Mouse (Mus musculus) forebrain, embryonic 13.5 days (tissue): ENCODE results near the gene Tef. TPM values are rescaled to one million over a fixed set of nuclear protein-coding genes. Genes with fewer than 3 reads are reported as not detected.

Experiments
- ATAC-seq: fragments of 200-750 bp; cut with Nextera tagmentation; 2 replicates; pipeline ENCODE4 v1.8.0; 2017
- H3K27ac ChIP-seq: fragments of 300-500 bp; sonication (generic); 2 replicates; pipeline ENCODE4 v1.5.1; 2015; ENCODE audit warnings: inconsistent platforms, mild to moderate bottlenecking, moderate library complexity
- H3K27me3 ChIP-seq: fragments of 300-500 bp; sonication (generic); 2 replicates; pipeline ENCODE4 v1.6.1; 2015; ENCODE audit warnings: mild to moderate bottlenecking, inconsistent platforms
- H3K36me3 ChIP-seq: fragments of 300-500 bp; sonication (generic); 2 replicates; pipeline ENCODE4 v1.6.1; 2015; ENCODE audit warnings: mild to moderate bottlenecking, inconsistent platforms; ENCODE audit not compliant: poor library complexity, severe bottlenecking
- H3K4me1 ChIP-seq: fragments of 300-500 bp; sonication (generic); 2 replicates; pipeline ENCODE4 v1.6.1; 2015; ENCODE audit warnings: inconsistent platforms
- H3K4me2 ChIP-seq: fragments of 300-500 bp; sonication (generic); 2 replicates; pipeline ENCODE4 v1.6.1; 2015; ENCODE audit warnings: inconsistent platforms, mild to moderate bottlenecking, moderate library complexity
- H3K4me3 ChIP-seq: fragments of 300-500 bp; sonication (generic); 2 replicates; pipeline ENCODE4 v1.5.1; 2015; ENCODE audit warnings: mild to moderate bottlenecking, inconsistent platforms
- H3K9ac ChIP-seq: fragments of 300-500 bp; sonication (generic); 2 replicates; pipeline ENCODE4 v1.6.1; 2015; ENCODE audit warnings: mild to moderate bottlenecking, inconsistent platforms
- H3K9me3 ChIP-seq: fragments of 300-500 bp; sonication (generic); replicated peaks from 2 replicates; pipeline ENCODE4 v1.6.1; 2016; ENCODE audit warnings: inconsistent platforms
- WGBS: fragments of 180-500 bp; shearing (Covaris S2); methylation state at CpG from one replicate; pipeline ENCODE4 v1.1.7; 2015; 5-methylcytosine and 5-hydroxymethylcytosine counted together
- polyA plus RNA-seq: library from polyadenylated mRNA; unstranded; fragments of >200 nt; fragmentation: Nextera tagmentation; extraction: Ambion mirVana; gene quantifications from 2 replicates; pipeline ENCODE4 v1.2.1, GENCODE M21; 2015

The Tef gene
- polyA plus RNA-seq, 1 experiment from 2014 or later = 24.9 TPM

DNA sequence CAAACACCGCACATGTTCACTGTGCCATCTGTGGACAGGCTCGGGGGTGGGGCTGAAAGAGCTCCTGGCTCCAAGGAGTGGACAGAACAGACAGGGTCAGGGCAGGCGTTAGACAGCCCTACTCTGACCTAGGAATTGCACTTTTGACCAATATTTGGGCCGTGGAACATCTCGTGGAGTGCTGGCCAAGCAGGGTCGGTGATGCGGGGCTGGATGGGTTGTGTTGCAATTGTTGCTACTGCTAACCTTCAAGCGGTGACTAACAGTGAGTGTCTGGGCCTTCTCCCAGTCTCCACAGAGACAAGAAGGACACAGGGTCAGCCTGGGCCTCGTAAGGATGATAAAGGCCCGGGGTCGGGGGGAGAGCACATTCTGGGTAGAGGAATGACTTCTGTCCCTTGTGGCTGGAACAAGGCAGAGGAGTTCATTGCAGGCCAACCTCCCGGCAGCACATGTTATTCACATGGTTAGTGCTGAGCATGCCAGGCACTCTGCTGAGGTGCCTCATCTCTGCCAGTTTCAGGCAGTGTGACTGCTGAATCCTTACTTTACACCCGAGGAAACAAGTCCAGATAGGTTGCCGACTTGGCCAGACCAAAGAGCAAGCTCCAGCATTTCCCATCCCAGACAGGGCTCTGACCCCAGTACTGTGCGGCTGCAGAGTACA, 27.6 kb upstream of the Tef start:
- WGBS = 94% methylated on average over 15 of the region's 15 CpGs

GRCm38 (mm10) chr15:81776631-81777422, 25.4 kb upstream of the Tef start:
- Histone ChIP-seq H3K4me1 (no peaks in the 10 kb centered on the region), H3K27me3 (no peaks in the 10 kb centered on the region), H3K4me2 (no peak overlapping the region), H3K9ac (no peak overlapping the region), H3K4me3 (no peak overlapping the region), H3K36me3 (peaks cover 100% of the 10 kb centered on the region), H3K27ac (no peak overlapping the region), H3K9me3 (no peaks in the 10 kb centered on the region)
- WGBS = 87% methylated on average over 11 of the region's 11 CpGs
- ATAC-seq = no peak

More for the DNA sequence above, 27.6 kb upstream of the Tef start:
- Histone ChIP-seq H3K4me2 (no peak overlapping the region), H3K27ac (no peak overlapping the region), H3K4me1 (no peaks in the 10 kb centered on the region), H3K36me3 (peaks cover 97% of the 10 kb centered on the region), H3K9me3 (no peaks in the 10 kb centered on the region), H3K9ac (no peak overlapping the region), H3K4me3 (no peak overlapping the region), H3K27me3 (no peaks in the 10 kb centered on the region)
- ATAC-seq = no peak

DNA sequence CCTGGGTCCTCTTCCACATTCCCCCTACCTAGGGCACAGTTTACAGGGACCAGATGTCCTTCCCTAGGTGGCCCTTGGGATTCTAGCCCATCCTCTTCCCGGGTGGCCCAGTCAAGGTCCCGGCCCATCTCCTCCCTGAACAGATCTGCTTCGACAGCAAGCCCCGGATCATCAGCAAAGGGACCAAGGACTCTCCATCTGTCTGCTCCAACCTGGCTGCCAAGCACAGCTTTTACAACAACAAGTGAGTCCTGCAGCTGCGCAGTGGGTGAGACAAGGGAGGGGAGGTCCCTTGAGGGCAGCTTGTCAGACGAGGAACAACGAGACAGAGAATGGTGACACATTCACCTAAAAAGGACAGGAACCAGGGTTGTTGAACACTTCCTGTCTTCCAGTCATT, 20.4 kb upstream of the Tef start:
- no peak overlapping the region for H3K4me2 ChIP-seq
- peaks cover 95% of the 10 kb centered on the region for H3K36me3 ChIP-seq
- H3K9ac ChIP-seq = no peak overlapping the region
- no peaks in the 10 kb centered on the region for H3K4me1 ChIP-seq
- H3K27me3 ChIP-seq = no peaks in the 10 kb centered on the region
- no peak overlapping the region for H3K27ac ChIP-seq
- H3K9me3 ChIP-seq = no peaks in the 10 kb centered on the region
- no peak for ATAC-seq
- H3K4me3 ChIP-seq = no peak overlapping the region
- WGBS = 89% methylated on average over 7 of the region's 7 CpGs

DNA sequence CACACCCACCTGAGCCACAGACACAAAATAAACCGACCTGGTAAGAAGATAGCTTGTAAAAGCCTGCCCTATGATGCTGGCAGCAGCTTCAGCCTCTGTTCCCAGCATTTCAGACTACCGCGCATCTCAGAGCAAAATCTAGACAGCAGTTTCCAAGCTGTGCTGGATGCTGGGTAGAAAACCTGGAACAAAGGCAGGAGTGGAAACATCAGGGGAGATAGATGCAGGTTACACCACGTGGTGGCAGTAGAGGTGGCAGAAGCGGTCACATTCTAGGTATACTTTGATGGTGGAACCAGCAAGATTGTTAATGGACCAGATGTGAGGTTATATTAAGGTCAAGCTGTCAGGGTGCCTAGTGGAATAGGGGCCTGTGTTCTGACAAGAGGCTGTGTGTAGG, 17.5 kb upstream of the Tef start:
- Histone ChIP-seq H3K9ac (no peak overlapping the region), H3K36me3 (peaks cover 94% of the 10 kb centered on the region), H3K4me2 (no peak overlapping the region), H3K9me3 (no peaks in the 10 kb centered on the region), H3K4me3 (no peak overlapping the region), H3K27me3 (no peaks in the 10 kb centered on the region), H3K27ac (no peak overlapping the region; the same call in 1 of the 2 replicates), H3K4me1 (no peaks in the 10 kb centered on the region)
- no peak for ATAC-seq
- WGBS = 81% methylated on average over 5 of the region's 5 CpGs

DNA sequence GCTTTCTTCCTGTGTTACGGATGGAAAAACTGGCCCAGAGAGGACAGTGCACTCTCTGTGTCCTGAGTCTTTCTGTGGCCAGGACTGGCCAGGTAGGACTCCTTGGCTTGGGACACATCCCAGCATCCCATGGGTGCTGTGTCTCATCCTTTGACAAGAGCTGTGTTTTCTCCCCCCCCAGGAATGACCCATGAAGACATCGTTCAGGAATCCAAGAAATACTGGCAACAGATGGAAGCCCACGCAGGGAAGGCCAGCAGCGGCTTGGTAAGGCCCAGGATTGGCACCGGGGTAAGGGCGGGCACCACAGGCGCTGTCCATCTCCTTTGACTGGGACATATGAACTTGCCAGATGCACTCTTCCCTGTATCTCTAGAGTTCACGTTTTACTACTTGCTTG, 16.5 kb upstream of the Tef start:
- H3K36me3 ChIP-seq = peaks cover 94% of the 10 kb centered on the region
- 93% methylated on average over 8 of the region's 8 CpGs for WGBS
- ATAC-seq = no peak

DNA sequence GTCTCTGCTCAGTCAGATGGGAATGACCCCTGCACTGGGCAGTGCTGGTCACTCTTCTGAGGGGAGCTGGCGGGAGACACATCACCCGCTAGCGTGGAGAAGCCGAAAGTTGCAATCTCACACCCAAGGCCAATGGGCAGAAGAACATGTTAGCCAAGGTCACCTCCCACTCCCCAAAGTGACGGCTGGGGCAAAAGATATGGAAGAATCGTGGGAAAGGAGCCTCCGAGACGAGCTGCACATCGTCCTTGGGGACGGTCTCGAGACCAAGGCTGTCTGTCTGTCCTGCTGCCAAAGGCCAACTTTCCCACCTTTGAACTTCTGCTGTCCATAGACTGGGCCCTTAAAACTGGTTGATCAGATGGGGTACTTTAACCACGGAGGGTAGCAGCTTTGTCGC, 14.7 kb upstream of the Tef start:
- Histone ChIP-seq H3K27ac (no peak overlapping the region), H3K4me2 (no peak overlapping the region), H3K9ac (no peak overlapping the region), H3K4me1 (no peaks in the 10 kb centered on the region), H3K4me3 (no peak overlapping the region), H3K27me3 (no peaks in the 10 kb centered on the region), H3K36me3 (peaks cover 93% of the 10 kb centered on the region), H3K9me3 (no peaks in the 10 kb centered on the region)
- ATAC-seq = no peak
- WGBS = 93% methylated on average over 13 of the region's 13 CpGs

More for the DNA sequence above, 16.5 kb upstream of the Tef start:
- no peaks in the 10 kb centered on the region for H3K9me3 ChIP-seq
- no peak overlapping the region for H3K4me2 ChIP-seq
- no peak overlapping the region for H3K27ac ChIP-seq
- no peaks in the 10 kb centered on the region for H3K27me3 ChIP-seq
- no peaks in the 10 kb centered on the region for H3K4me1 ChIP-seq
- no peak overlapping the region for H3K9ac ChIP-seq
- H3K4me3 ChIP-seq = no peak overlapping the region

DNA sequence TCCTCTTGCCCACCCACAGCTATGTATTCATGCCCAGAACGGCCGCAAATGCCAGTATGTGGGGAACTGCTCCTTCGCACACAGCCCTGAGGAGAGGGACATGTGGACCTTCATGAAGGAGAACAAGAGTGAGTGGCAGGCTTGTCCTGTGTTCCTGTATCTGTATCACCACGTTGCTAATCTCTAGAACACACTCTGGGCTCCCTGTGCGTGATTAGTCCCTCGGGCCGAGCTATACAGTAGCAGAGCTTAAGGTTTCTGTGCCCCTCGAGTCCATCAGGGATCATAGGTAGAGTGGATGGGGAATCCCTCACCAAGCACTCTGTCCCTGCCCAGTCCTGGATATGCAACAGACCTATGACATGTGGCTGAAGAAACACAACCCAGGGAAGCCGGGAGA, 9.8 kb upstream of the Tef start:
- Histone ChIP-seq H3K4me3 (no peak overlapping the region), H3K27me3 (no peaks in the 10 kb centered on the region), H3K9me3 (no peaks in the 10 kb centered on the region), H3K4me2 (no peak overlapping the region), H3K36me3 (peaks cover 84% of the 10 kb centered on the region), H3K27ac (no peak overlapping the region), H3K9ac (no peak overlapping the region), H3K4me1 (no peaks in the 10 kb centered on the region)
- 95% methylated on average over 9 of the region's 9 CpGs for WGBS
- ATAC-seq = no peak

- 78% methylated on average over 3 of the region's 3 CpGs for WGBS
- ATAC-seq = no peak
- no peak overlapping the region for H3K9ac ChIP-seq
Observed at GRCm38 (mm10) chr15:81796228-81796627, 6.0 kb upstream of the Tef start.

GRCm38 (mm10) chr15:81797861-81798260, 4.4 kb upstream of the Tef start:
- 90% methylated on average over 6 of the region's 6 CpGs for WGBS
- peaks cover 11% of the 10 kb centered on the region for H3K4me1 ChIP-seq
- no peaks in the 10 kb centered on the region for H3K27me3 ChIP-seq
- no peaks in the 10 kb centered on the region for H3K9me3 ChIP-seq
- H3K4me2 ChIP-seq = no peak overlapping the region
- no peak for ATAC-seq
- no peak overlapping the region for H3K4me3 ChIP-seq
- no peak overlapping the region for H3K9ac ChIP-seq
- H3K36me3 ChIP-seq = peaks cover 32% of the 10 kb centered on the region
- no peak overlapping the region for H3K27ac ChIP-seq

More at GRCm38 (mm10) chr15:81796228-81796627, 6.0 kb upstream of the Tef start:
- Histone ChIP-seq H3K36me3 (peaks cover 49% of the 10 kb centered on the region), H3K9me3 (no peaks in the 10 kb centered on the region), H3K27ac (no peak overlapping the region), H3K4me3 (no peak overlapping the region), H3K27me3 (no peaks in the 10 kb centered on the region), H3K4me1 (no peaks in the 10 kb centered on the region), H3K4me2 (no peak overlapping the region)

DNA sequence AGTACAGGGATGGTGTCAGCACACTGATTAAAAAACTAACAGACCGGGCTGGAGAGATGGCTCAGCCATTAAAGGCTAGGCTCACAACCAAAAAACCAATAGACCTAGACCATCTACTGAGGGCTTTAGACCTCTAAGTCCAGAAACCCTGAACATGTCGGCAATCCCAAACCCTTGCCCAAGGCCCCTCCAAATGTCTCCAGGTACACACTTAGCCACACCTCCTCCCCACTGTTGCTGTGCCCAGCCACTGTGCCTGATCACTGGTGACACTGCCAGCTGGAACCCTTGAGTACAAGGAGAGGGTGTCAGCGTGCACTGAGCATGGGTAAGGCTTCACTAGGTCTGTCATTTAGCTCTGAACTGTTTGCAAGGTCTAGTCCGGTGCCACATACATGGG, 3.8 kb upstream of the Tef start:
- H3K27me3 ChIP-seq = no peaks in the 10 kb centered on the region
- no peak overlapping the region for H3K4me2 ChIP-seq
- no peak overlapping the region for H3K9ac ChIP-seq
- no peaks in the 10 kb centered on the region for H3K9me3 ChIP-seq
- 94% methylated on average over 4 of the region's 4 CpGs for WGBS
- peaks cover 27% of the 10 kb centered on the region for H3K36me3 ChIP-seq
- H3K27ac ChIP-seq = no peak overlapping the region
- H3K4me3 ChIP-seq = no peak overlapping the region
- H3K4me1 ChIP-seq = peaks cover 16% of the 10 kb centered on the region
- ATAC-seq = no peak

- Histone ChIP-seq H3K4me3 (no peak overlapping the region), H3K27ac (no peak overlapping the region), H3K36me3 (peaks cover 8% of the 10 kb centered on the region), H3K9ac (no peak overlapping the region), H3K4me1 (peaks cover 21% of the 10 kb centered on the region), H3K9me3 (no peaks in the 10 kb centered on the region), H3K4me2 (no peak overlapping the region), H3K27me3 (no peaks in the 10 kb centered on the region)
- 90% methylated on average over 3 of the region's 3 CpGs for whole genome bisulfite sequencing
- no peak for ATAC-seq
Observed at GRCm38 (mm10) chr15:81800391-81800790, 1.8 kb upstream of the Tef start.

DNA sequence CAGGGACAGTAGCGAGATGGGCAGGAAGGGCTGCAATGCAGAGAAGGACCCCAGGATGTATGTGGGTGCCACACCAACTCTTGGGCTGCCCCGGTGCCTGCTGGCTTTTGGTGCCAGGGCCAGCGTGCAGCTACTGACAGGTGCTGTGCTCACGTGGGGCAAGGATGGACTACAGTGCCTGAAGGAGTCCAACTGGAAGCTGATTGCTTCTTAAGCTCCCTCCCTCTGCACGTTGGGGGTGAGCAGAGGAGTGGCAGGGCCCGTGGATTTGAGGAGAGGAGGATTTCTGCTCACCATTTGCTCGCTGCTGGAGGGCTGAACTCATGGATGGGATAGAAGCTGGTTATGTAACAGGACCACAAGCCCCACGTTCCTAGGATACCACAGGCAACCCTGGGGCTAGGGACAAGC, 725 bp downstream of the Tef start:
- WGBS = 12% methylated on average over 8 of the region's 8 CpGs
- Histone ChIP-seq H3K27me3 (no peaks in the 10 kb centered on the region), H3K9me3 (no peaks in the 10 kb centered on the region), H3K4me1 (peaks cover 28% of the 10 kb centered on the region), H3K9ac (peak overlapping the region; percentile 60), H3K4me3 (peak overlapping the region; percentile 27), H3K4me2 (peak overlapping the region; percentile 60), H3K27ac (peak overlapping the region; percentile 79), H3K36me3 (no peaks in the 10 kb centered on the region)
- no peak; the same call in 1 of the 2 replicates for ATAC-seq
